Mouse (Mus musculus): ENCODE measurements at regions not wholly inside any gene's neighbourhood (a gene's known extent, or its start where the extent isn't known, plus 50 kb on each side); places are given as distances from the start of the nearest gene placed in this dataset.
"Not testable (repeated sequence)": the region's sequence is repeated elsewhere in the genome, so short reads cannot be mapped to it uniquely, and the experiment has no call there.

GRCm38 (mm10) chr5:149874342-149874741, 144.1 kb upstream of the Rxfp2 start:
- Histone ChIP-seq H3K4me1 (replicated peaks; ENCODE audit: control insufficient read depth, insufficient read depth, low read length) (no peaks in the 10 kb centered on the region), H3K9me3 (ENCODE audit: control insufficient read depth) (no peaks in the 10 kb centered on the region), H3K36me3 (ENCODE audit: control insufficient read depth, insufficient read depth) (no peaks in the 10 kb centered on the region), H3K4me3 (ENCODE audit: low read depth, low read length) (no peak overlapping the region), H3K4me2 (replicated peaks; ENCODE audit: low read depth) (no peak overlapping the region), H3K27ac (ENCODE audit: low read depth, low read length) (no peak overlapping the region), H3K27me3 (replicated peaks; ENCODE audit: control insufficient read depth, insufficient read depth, low read length) (no peaks in the 10 kb centered on the region), H3K9ac (ENCODE audit: low read depth, low read length) (no peak overlapping the region)
- peak; percentile 55 for TF ChIP-seq CTCF (IDR thresholded peaks at IDR 0.05; ENCODE audit: low read depth)
- no peak for ATAC-seq
- 91% methylated on average over 2 of the region's 2 CpGs for WGBS

- H3K4me2 ChIP-seq (replicated peaks; ENCODE audit: low read depth); H3K27me3 ChIP-seq (replicated peaks; ENCODE audit: control insufficient read depth, insufficient read depth, low read length); H3K36me3 ChIP-seq (ENCODE audit: control insufficient read depth, insufficient read depth); H3K9ac ChIP-seq (ENCODE audit: low read depth, low read length); H3K4me3 ChIP-seq (ENCODE audit: low read depth, low read length); H3K4me1 ChIP-seq (replicated peaks; ENCODE audit: control insufficient read depth, insufficient read depth, low read length); H3K27ac ChIP-seq (ENCODE audit: low read depth, low read length); H3K9me3 ChIP-seq (ENCODE audit: control insufficient read depth); ATAC-seq: not testable (repeated sequence)
Measured at GRCm38 (mm10) chr5:149892453-149892852, 126.0 kb upstream of the Rxfp2 start.

GRCm38 (mm10) chr5:149906927-149907326, 111.5 kb upstream of the Rxfp2 start:
- Histone ChIP-seq H3K27me3 (replicated peaks; ENCODE audit: control insufficient read depth, insufficient read depth, low read length) (no peaks in the 10 kb centered on the region), H3K9ac (ENCODE audit: low read depth, low read length) (no peak overlapping the region), H3K36me3 (ENCODE audit: control insufficient read depth, insufficient read depth) (no peaks in the 10 kb centered on the region), H3K27ac (ENCODE audit: low read depth, low read length) (no peak overlapping the region), H3K4me1 (replicated peaks; ENCODE audit: control insufficient read depth, insufficient read depth, low read length) (no peaks in the 10 kb centered on the region), H3K4me2 (replicated peaks; ENCODE audit: low read depth) (no peak overlapping the region), H3K4me3 (ENCODE audit: low read depth, low read length) (no peak overlapping the region), H3K9me3 (ENCODE audit: control insufficient read depth) (no peaks in the 10 kb centered on the region)
- no peak for ATAC-seq
- no peak for TF ChIP-seq CTCF (IDR thresholded peaks at IDR 0.05; ENCODE audit: low read depth)
- 46% methylated on average over 3 of the region's 3 CpGs for WGBS

- TF ChIP-seq CTCF (IDR thresholded peaks at IDR 0.05; ENCODE audit: low read depth): no peak
- no peaks in the 10 kb centered on the region for H3K27me3 ChIP-seq (replicated peaks; ENCODE audit: control insufficient read depth, insufficient read depth, low read length)
- ATAC-seq: no peak
- no peak overlapping the region for H3K27ac ChIP-seq (ENCODE audit: low read depth, low read length)
- H3K36me3 ChIP-seq (ENCODE audit: control insufficient read depth, insufficient read depth): no peaks in the 10 kb centered on the region
- 58% methylated on average over 4 of the region's 4 CpGs for WGBS
- no peaks in the 10 kb centered on the region for H3K4me1 ChIP-seq (replicated peaks; ENCODE audit: control insufficient read depth, insufficient read depth, low read length)
- no peaks in the 10 kb centered on the region for H3K9me3 ChIP-seq (ENCODE audit: control insufficient read depth)
- H3K4me3 ChIP-seq (ENCODE audit: low read depth, low read length): no peak overlapping the region
- no peak overlapping the region for H3K9ac ChIP-seq (ENCODE audit: low read depth, low read length)
- H3K4me2 ChIP-seq (replicated peaks; ENCODE audit: low read depth): no peak overlapping the region
Measured at GRCm38 (mm10) chr5:149908376-149909078, 109.9 kb upstream of the Rxfp2 start.

GRCm38 (mm10) chr5:149909108-149909739, 109.3 kb upstream of the Rxfp2 start:
- no peak overlapping the region for H3K4me2 ChIP-seq (replicated peaks; ENCODE audit: low read depth)
- no peak for ATAC-seq

GRCm38 (mm10) chr5:149909971-149910370, 108.5 kb upstream of the Rxfp2 start:
- ATAC-seq: no peak
- H3K4me2 ChIP-seq (replicated peaks; ENCODE audit: low read depth): no peak overlapping the region
- WGBS: 47% methylated on average over 8 of the region's 8 CpGs
- no peak for TF ChIP-seq CTCF (IDR thresholded peaks at IDR 0.05; ENCODE audit: low read depth)
- H3K27me3 ChIP-seq (replicated peaks; ENCODE audit: control insufficient read depth, insufficient read depth, low read length): no peaks in the 10 kb centered on the region
- no peaks in the 10 kb centered on the region for H3K36me3 ChIP-seq (ENCODE audit: control insufficient read depth, insufficient read depth)
- H3K9ac ChIP-seq (ENCODE audit: low read depth, low read length): no peak overlapping the region
- no peak overlapping the region for H3K4me3 ChIP-seq (ENCODE audit: low read depth, low read length)
- H3K27ac ChIP-seq (ENCODE audit: low read depth, low read length): no peak overlapping the region
- no peaks in the 10 kb centered on the region for H3K4me1 ChIP-seq (replicated peaks; ENCODE audit: control insufficient read depth, insufficient read depth, low read length)
- H3K9me3 ChIP-seq (ENCODE audit: control insufficient read depth): no peaks in the 10 kb centered on the region

More at GRCm38 (mm10) chr5:149909108-149909739, 109.3 kb upstream of the Rxfp2 start:
- no peaks in the 10 kb centered on the region for H3K9me3 ChIP-seq (ENCODE audit: control insufficient read depth)
- no peaks in the 10 kb centered on the region for H3K36me3 ChIP-seq (ENCODE audit: control insufficient read depth, insufficient read depth)
- no peak for TF ChIP-seq CTCF (IDR thresholded peaks at IDR 0.05; ENCODE audit: low read depth)
- H3K9ac ChIP-seq (ENCODE audit: low read depth, low read length): no peak overlapping the region
- 55% methylated on average over 13 of the region's 13 CpGs for WGBS
- H3K27me3 ChIP-seq (replicated peaks; ENCODE audit: control insufficient read depth, insufficient read depth, low read length): no peaks in the 10 kb centered on the region
- no peak overlapping the region for H3K27ac ChIP-seq (ENCODE audit: low read depth, low read length)
- H3K4me1 ChIP-seq (replicated peaks; ENCODE audit: control insufficient read depth, insufficient read depth, low read length): no peaks in the 10 kb centered on the region
- H3K4me3 ChIP-seq (ENCODE audit: low read depth, low read length): no peak overlapping the region

All from intestine, postnatal 0 days (tissue).